Mouse (Mus musculus) liver, embryonic 18 days (tissue): ENCODE measurements around the gene Zfp575. TPM values are rescaled to one million over a fixed set of nuclear protein-coding genes. Genes with fewer than 3 reads are reported as not detected.

Source experiments
- polyA plus RNA-seq: library from polyadenylated mRNA; depleted of rRNA; stranded (reverse); fragments of >200 nt; gene quantifications from 2 replicates; pipeline ENCODE4 v1.2.3, GENCODE M21; 2012; rRNA removed

Gene Zfp575
- 0.02 and 0.05 TPM in 2 replicates for polyA plus RNA-seq

DNA sequence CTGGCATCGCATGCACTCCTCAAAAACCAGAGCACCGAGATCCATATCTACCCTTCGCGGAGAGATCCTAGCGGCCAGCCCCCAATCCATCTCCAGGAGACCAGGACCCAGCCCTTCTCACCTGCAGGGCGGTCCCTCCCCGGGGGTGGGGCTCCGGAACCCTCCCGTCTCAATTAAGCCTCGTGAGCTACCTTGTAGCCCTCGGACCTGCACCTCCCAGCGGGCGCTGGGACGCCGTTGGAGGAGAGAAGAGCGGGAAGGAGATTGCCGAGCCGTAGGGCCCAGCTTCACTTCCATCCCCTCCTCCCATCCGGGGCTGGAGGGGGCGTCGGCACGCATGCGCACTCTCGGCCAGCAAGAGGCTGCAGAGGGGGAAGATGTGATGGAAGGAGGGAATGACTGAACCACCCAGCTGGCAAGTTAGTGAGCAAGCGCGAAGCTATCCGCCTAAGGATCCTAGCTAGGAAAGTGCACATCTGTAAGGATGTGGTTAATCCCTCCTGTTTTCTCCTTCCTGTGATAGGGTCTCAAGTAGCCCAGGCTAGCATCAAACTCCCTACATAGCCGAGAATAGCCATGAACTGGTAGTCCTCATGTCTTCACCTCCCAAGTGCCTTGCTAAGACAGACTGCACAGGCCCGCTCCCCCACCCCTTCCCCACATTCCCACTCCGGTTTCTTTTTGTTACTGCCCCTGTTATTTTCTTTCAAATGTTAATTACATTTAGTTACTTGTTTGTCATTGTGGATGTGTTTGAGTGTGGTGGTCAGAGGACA is at the start of gene Zfp575, which contains the start of gene Ethe1:
Gene Zfp575, minus strand, starts transcription at position 312 of the 776 bp plus-strand sequence.
Gene Ethe1, plus strand, starts transcription at position 214 of the 776 bp plus-strand sequence.

DNA sequence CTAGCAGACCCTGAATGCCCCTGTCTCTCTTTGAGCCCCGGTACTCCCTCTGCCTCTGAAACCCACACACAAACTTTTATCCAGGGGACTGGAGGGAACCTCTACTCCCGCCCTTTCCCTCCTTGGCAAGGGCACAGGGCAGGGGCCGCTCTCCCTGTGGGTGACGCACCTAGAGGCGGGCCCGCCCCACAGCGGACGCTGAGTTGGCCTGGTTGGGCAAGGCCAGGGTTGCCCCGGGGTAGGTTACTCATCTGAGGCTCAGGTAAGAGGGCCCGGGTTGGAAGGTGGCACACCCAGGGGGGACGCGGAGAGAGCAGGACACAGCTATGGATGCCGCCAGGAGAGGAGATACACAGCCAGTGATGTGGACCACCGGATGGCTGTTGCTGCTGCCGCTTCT is 48.8 kb upstream of the Zfp575 start, which contains the start of gene Lypd3:
Gene Lypd3, plus strand, starts transcription at position 287 of the 400 bp plus-strand sequence.

DNA sequence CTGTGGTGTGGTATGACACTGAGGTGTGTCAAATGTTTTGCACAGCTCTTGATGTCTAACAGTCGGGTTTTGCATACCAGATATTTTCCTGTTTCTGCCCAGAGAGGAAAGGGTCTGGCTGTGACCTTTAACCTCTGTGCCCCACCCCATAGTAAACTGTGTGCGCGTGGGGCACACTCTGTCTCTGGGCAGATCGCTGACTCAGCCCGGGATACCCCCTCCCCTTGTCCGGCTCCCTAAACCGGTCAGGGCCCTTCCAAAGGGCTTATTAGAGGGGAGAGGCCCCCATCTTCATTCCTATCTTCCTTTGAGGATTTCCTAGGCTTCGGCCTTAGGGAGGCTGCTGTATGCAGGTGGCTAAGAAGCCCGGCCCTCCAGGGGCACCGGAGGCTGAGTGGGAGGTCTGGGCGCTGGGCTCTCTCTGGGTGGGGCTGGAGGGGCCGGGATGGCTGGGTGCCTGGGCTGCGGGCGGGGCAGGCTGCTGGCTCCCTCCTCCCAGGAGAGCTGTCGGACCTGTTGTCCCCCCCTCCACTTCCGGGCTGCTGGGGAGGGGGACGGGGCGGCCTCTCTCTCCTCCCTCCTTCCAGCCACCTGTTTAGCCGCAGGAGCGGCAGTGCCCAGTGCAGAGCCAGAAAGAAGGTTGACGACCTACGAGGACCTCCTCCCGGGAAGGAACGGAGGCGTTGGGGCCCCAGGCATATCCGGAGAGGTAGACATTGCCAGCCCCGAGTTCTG is 22.9 kb upstream of the Zfp575 start, which contains the start of gene Phldb3:
Gene Phldb3, plus strand, starts transcription at position 620 of the 735 bp plus-strand sequence.

DNA sequence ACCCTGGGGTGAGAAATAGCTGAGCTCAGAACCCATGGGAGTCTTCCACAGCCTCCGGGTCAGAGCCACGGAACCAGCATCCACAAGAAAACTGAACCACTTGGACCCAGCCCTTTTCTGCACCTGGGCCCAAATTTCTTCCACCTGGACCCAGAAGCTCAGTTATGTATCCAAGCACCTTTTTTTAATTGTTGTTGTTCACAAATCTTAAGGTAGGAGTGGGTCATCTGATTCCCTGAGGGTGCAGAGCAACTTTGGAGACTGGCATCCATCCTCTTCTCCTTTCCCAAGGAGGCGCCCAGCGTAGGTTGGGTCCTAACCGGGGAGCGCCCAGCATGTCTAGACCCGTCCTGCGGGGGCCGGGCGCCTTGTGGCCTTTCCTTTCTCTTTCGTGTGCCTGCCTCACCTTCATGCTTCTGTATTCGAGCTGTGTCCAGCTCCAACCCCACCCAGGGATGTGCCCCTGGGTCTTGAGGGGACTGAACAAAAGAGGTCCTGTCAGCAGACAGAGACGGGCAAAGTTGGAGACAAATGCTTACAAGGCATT is 41.3 kb downstream of the Zfp575 start, which contains the start of the genes Pinlyp and Xrcc1:
Gene Pinlyp, minus strand, starts transcription at position 51 of the 547 bp plus-strand sequence.
Gene Xrcc1, plus strand, starts transcription at position 222 of the 547 bp plus-strand sequence.

Other genes starting within 250 kb of the Zfp575 start
- not detected in 2 replicates for gene Lypd5, start 238.4 kb downstream of the Zfp575 start, polyA plus RNA-seq
- gene Kcnn4, start 217.4 kb downstream of the Zfp575 start, polyA plus RNA-seq: 42.8 and 43.8 TPM in 2 replicates
- 13.1 and 17.8 TPM in 2 replicates for gene Smg9, start 188.0 kb downstream of the Zfp575 start, polyA plus RNA-seq
- 0.03 and 0.04 TPM in 2 replicates for gene Irgc1, start 135.3 kb downstream of the Zfp575 start, polyA plus RNA-seq
- gene Plaur, start 125.2 kb downstream of the Zfp575 start, polyA plus RNA-seq: 11.9 and 15.2 TPM in 2 replicates
- gene Cadm4, start 105.6 kb downstream of the Zfp575 start, polyA plus RNA-seq: 0.46 and 0.55 TPM in 2 replicates
- 2.6 and 3.1 TPM in 2 replicates for gene Zfp428, start 80.6 kb downstream of the Zfp575 start, polyA plus RNA-seq
- gene AC161166.1, start 75.2 kb downstream of the Zfp575 start, polyA plus RNA-seq: not detected in 2 replicates
- gene Irgq, start 57.0 kb downstream of the Zfp575 start, polyA plus RNA-seq: 2.9 and 3.0 TPM in 2 replicates
- 0.06 and 0.13 TPM in 2 replicates for gene Pinlyp, start 41.5 kb downstream of the Zfp575 start, polyA plus RNA-seq
- 18.1 and 22.4 TPM in 2 replicates for gene Xrcc1, start 41.4 kb downstream of the Zfp575 start, polyA plus RNA-seq
- gene Ethe1, start 98 bp downstream of the Zfp575 start, polyA plus RNA-seq: 19.2 and 23.2 TPM in 2 replicates
- gene Phldb3, start 23.1 kb upstream of the Zfp575 start, polyA plus RNA-seq: 1.6 and 1.8 TPM in 2 replicates
- gene Lypd3, start 48.9 kb upstream of the Zfp575 start, polyA plus RNA-seq: 0.01 and 0.02 TPM in 2 replicates
- not detected in 2 replicates for gene Tex101, start 89.0 kb upstream of the Zfp575 start, polyA plus RNA-seq
- gene BC049730, start 121.6 kb upstream of the Zfp575 start, polyA plus RNA-seq: not detected in 2 replicates
- gene Gm4763, start 139.3 kb upstream of the Zfp575 start, polyA plus RNA-seq: not detected in 2 replicates
- gene Cd177, start 172.7 kb upstream of the Zfp575 start, polyA plus RNA-seq: 20.4 and 31.4 TPM in 2 replicates
- gene Ceacam10, start 189.6 kb upstream of the Zfp575 start, polyA plus RNA-seq: 7.0 and 7.4 TPM in 2 replicates